ENCODE assay signal across 17 mouse cellular contexts in genomic region chr10:97338033-97338692, GRCm38 (mm10).
DNase-seq lines count a peak whose midpoint lies in the region; ATAC-seq lines count a peak whose summit lies in the region.
"Had no signal": no experiment of that assay in that cellular context is flagged by ENCODE, and none has a peak within 500 bp of the region (broad histone marks: within the 10 kb centered on the region; RNA-seq: fewer than 3 reads in every experiment).

No protein-coding gene starts in this region.

- peak; percentile 9 for DNase-seq in embryo, embryonic 10 days (ENCODE audit: low spot score)
- no peak for DNase-seq in embryo, embryonic 10.5 days (ENCODE audit: low spot score)
- no peak for DNase-seq in kidney, adult 18-20 months
- peak; percentile 87 for DNase-seq in 3T3-L1 (ENCODE audit: low read depth, low spot score)
- DNase-seq in fibroblast of lung, adult 2 months (ENCODE audit: low read depth): peak; percentile 80
- no peak for DNase-seq in layer of hippocampus, adult 9-11 months
- DNase-seq in urinary bladder, adult 18-20 months (ENCODE audit: low spot score in 2 of 2): no peak
- DNase-seq: adrenal gland, postnatal 14 days; cerebellum, adult 9-10 months; gastrocnemius, postnatal 14 days; heart, postnatal 14 days; lung, adult 2 months; right cerebral cortex, postnatal 25 days had no signal

- ATAC-seq in kidney, embryonic 16.5 days (ENCODE audit: low FRiP score, low TSS enrichment): peak; percentile 92
- ATAC-seq: midbrain, embryonic 16.5 days had no signal

- no peaks in the 10 kb centered on the region for H3K9me3 ChIP-seq in kidney, embryonic 16.5 days (ENCODE audit: low read length)
- H3K9me3 ChIP-seq: heart, embryonic 10.5 days had no signal

- no peaks in the 10 kb centered on the region for H3K27me3 ChIP-seq in kidney, embryonic 16.5 days (ENCODE audit: insufficient read depth, low read length)

- H3K9ac ChIP-seq in kidney, embryonic 16.5 days (replicated peaks; ENCODE audit: low read length): no peak overlapping the region

- no peak overlapping the region for H3K4me2 ChIP-seq in kidney, embryonic 16.5 days (replicated peaks; ENCODE audit: low read depth, low read length)

- H3K27ac ChIP-seq in kidney, embryonic 16.5 days (ENCODE audit: low read length): no peak overlapping the region
- H3K27ac ChIP-seq: heart, embryonic 10.5 days; macrophage had no signal

- H3K4me1 ChIP-seq in kidney, embryonic 16.5 days (ENCODE audit: insufficient read depth, low read length): peaks cover 8% of the 10 kb centered on the region
- H3K4me1 ChIP-seq: heart, embryonic 10.5 days had no signal

- H3K36me3 ChIP-seq in kidney, embryonic 16.5 days (ENCODE audit: insufficient read depth, low read length): no peaks in the 10 kb centered on the region
- H3K36me3 ChIP-seq: heart, embryonic 10.5 days had no signal

- H3K4me3 ChIP-seq in kidney, embryonic 16.5 days (ENCODE audit: low read length): no peak overlapping the region
- H3K4me3 ChIP-seq: heart, embryonic 10.5 days had no signal

- 34% methylated on average over 6 of the region's 6 CpGs for whole genome bisulfite sequencing in kidney, embryonic 16.5 days

Comparison
In these comparisons a context has a peak if more than half of its experiments do, and no peak if none do; other contexts are left out.
1. DNase-seq: peak in embryo, embryonic 10 days (single experiment), 3T3-L1 (single experiment) and fibroblast of lung, adult 2 months (single experiment); none in embryo, embryonic 10.5 days (single experiment), kidney, adult 18-20 months (single experiment), layer of hippocampus, adult 9-11 months (single experiment) and urinary bladder, adult 18-20 months (0 of 2).